Mouse (Mus musculus) forebrain, embryonic 13.5 days (tissue): ENCODE measurements at regions not wholly inside any gene's neighbourhood (a gene's known extent, or its start where the extent isn't known, plus 50 kb on each side); places are given as distances from the start of the nearest gene placed in this dataset.
"Not testable (repeated sequence)": the region's sequence is repeated elsewhere in the genome, so short reads cannot be mapped to it uniquely, and the experiment has no call there.

Experiments
- ATAC-seq: fragments of 200-750 bp; cut with Nextera tagmentation; 2 replicates; pipeline ENCODE4 v1.8.0; 2017
- H3K27ac ChIP-seq: fragments of 300-500 bp; sonication (generic); 2 replicates; pipeline ENCODE4 v1.5.1; 2015; ENCODE audit warnings: inconsistent platforms, mild to moderate bottlenecking, moderate library complexity
- H3K27me3 ChIP-seq: fragments of 300-500 bp; sonication (generic); 2 replicates; pipeline ENCODE4 v1.6.1; 2015; ENCODE audit warnings: mild to moderate bottlenecking, inconsistent platforms
- H3K36me3 ChIP-seq: fragments of 300-500 bp; sonication (generic); 2 replicates; pipeline ENCODE4 v1.6.1; 2015; ENCODE audit warnings: mild to moderate bottlenecking, inconsistent platforms; ENCODE audit not compliant: poor library complexity, severe bottlenecking
- H3K4me1 ChIP-seq: fragments of 300-500 bp; sonication (generic); 2 replicates; pipeline ENCODE4 v1.6.1; 2015; ENCODE audit warnings: inconsistent platforms
- H3K4me2 ChIP-seq: fragments of 300-500 bp; sonication (generic); 2 replicates; pipeline ENCODE4 v1.6.1; 2015; ENCODE audit warnings: inconsistent platforms, mild to moderate bottlenecking, moderate library complexity
- H3K4me3 ChIP-seq: fragments of 300-500 bp; sonication (generic); 2 replicates; pipeline ENCODE4 v1.5.1; 2015; ENCODE audit warnings: mild to moderate bottlenecking, inconsistent platforms
- H3K9ac ChIP-seq: fragments of 300-500 bp; sonication (generic); 2 replicates; pipeline ENCODE4 v1.6.1; 2015; ENCODE audit warnings: mild to moderate bottlenecking, inconsistent platforms
- H3K9me3 ChIP-seq: fragments of 300-500 bp; sonication (generic); replicated peaks from 2 replicates; pipeline ENCODE4 v1.6.1; 2016; ENCODE audit warnings: inconsistent platforms
- WGBS: fragments of 180-500 bp; shearing (Covaris S2); methylation state at CpG from one replicate; pipeline ENCODE4 v1.1.7; 2015; 5-methylcytosine and 5-hydroxymethylcytosine counted together

- Histone ChIP-seq H3K4me1 (peaks cover 9% of the 10 kb centered on the region; the same call in 1 of the 2 replicates), H3K27ac (no peak overlapping the region), H3K4me2 (no peak overlapping the region), H3K9ac (no peak overlapping the region), H3K9me3 (no peaks in the 10 kb centered on the region), H3K4me3 (no peak overlapping the region), H3K27me3 (no peaks in the 10 kb centered on the region), H3K36me3 (no peaks in the 10 kb centered on the region)
- no peak for ATAC-seq
- WGBS: 85% methylated on average over 9 of the region's 9 CpGs
These were observed 119.6 kb downstream of the Enc1 start for GRCm38 (mm10) chr13:97360551-97360950.

- H3K36me3 ChIP-seq: no peaks in the 10 kb centered on the region
- ATAC-seq: no peak
- no peak overlapping the region for H3K4me3 ChIP-seq
- WGBS: 88% methylated on average over 8 of the region's 8 CpGs
- H3K27me3 ChIP-seq: no peaks in the 10 kb centered on the region
- no peak overlapping the region for H3K4me2 ChIP-seq
- H3K4me1 ChIP-seq: 0 out of 2 replicates have a peak, but pooled peaks cover 3% of the 10 kb centered on the region
- H3K9ac ChIP-seq: no peak overlapping the region
- no peaks in the 10 kb centered on the region for H3K9me3 ChIP-seq
- no peak overlapping the region for H3K27ac ChIP-seq
These were observed 117.9 kb downstream of the Enc1 start for GRCm38 (mm10) chr13:97358781-97359305.

- no peak overlapping the region for H3K4me3 ChIP-seq
- WGBS: 82% methylated on average over 6 of the region's 6 CpGs
- no peak overlapping the region for H3K27ac ChIP-seq
- no peaks in the 10 kb centered on the region for H3K9me3 ChIP-seq
- no peak for ATAC-seq
- H3K4me1 ChIP-seq: 0 out of 2 replicates have a peak, but pooled peaks cover 3% of the 10 kb centered on the region
- no peaks in the 10 kb centered on the region for H3K36me3 ChIP-seq
- no peaks in the 10 kb centered on the region for H3K27me3 ChIP-seq
- H3K4me2 ChIP-seq: no peak overlapping the region
- H3K9ac ChIP-seq: no peak overlapping the region
These were observed 117.4 kb downstream of the Enc1 start for GRCm38 (mm10) chr13:97358261-97358660.

GRCm38 (mm10) chr13:97356923-97357807 is 116.3 kb downstream of the Enc1 start:
- H3K4me3 ChIP-seq: no peak overlapping the region
- no peaks in the 10 kb centered on the region for H3K27me3 ChIP-seq
- no peaks in the 10 kb centered on the region for H3K36me3 ChIP-seq
- H3K4me1 ChIP-seq: 0 out of 2 replicates have a peak, but pooled peaks cover 3% of the 10 kb centered on the region
- H3K4me2 ChIP-seq: no peak overlapping the region
- H3K27ac ChIP-seq: no peak overlapping the region
- no peak for ATAC-seq
- H3K9me3 ChIP-seq: no peaks in the 10 kb centered on the region
- H3K9ac ChIP-seq: no peak overlapping the region
- WGBS: 72% methylated on average over 13 of the region's 13 CpGs

GRCm38 (mm10) chr13:97355411-97355810 is 114.5 kb downstream of the Enc1 start:
- H3K9ac ChIP-seq, H3K27ac ChIP-seq, H3K36me3 ChIP-seq, ATAC-seq, H3K4me1 ChIP-seq, H3K27me3 ChIP-seq, H3K9me3 ChIP-seq, H3K4me3 ChIP-seq, H3K4me2 ChIP-seq: not testable (repeated sequence)
- 95% methylated on average over 6 of the region's 6 CpGs for WGBS

- 89% methylated on average over 7 of the region's 7 CpGs for WGBS
- no peak overlapping the region for H3K27ac ChIP-seq
- no peak for ATAC-seq
- H3K9ac ChIP-seq: no peak overlapping the region
- no peaks in the 10 kb centered on the region for H3K4me1 ChIP-seq
- H3K4me2 ChIP-seq: no peak overlapping the region
- H3K4me3 ChIP-seq: no peak overlapping the region
- H3K9me3 ChIP-seq: no peaks in the 10 kb centered on the region
- H3K27me3 ChIP-seq: no peaks in the 10 kb centered on the region
- H3K36me3 ChIP-seq: no peaks in the 10 kb centered on the region
These were observed 106.8 kb downstream of the Enc1 start for GRCm38 (mm10) chr13:97347696-97348095.

- Histone ChIP-seq H3K9me3 (no peaks in the 10 kb centered on the region), H3K27ac (no peak overlapping the region), H3K27me3 (no peaks in the 10 kb centered on the region), H3K4me2 (no peak overlapping the region), H3K36me3 (no peaks in the 10 kb centered on the region), H3K4me3 (no peak overlapping the region), H3K9ac (no peak overlapping the region), H3K4me1 (peaks cover 22% of the 10 kb centered on the region)
- no peak for ATAC-seq
- WGBS: 78% methylated on average over 7 of the region's 7 CpGs
These were observed 100.4 kb downstream of the Enc1 start for GRCm38 (mm10) chr13:97341218-97341889.

GRCm38 (mm10) chr13:97337954-97338353 is 97.0 kb downstream of the Enc1 start:
- ATAC-seq: peak; percentile 50
- peaks cover 31% of the 10 kb centered on the region for H3K4me1 ChIP-seq
- H3K27me3 ChIP-seq: no peaks in the 10 kb centered on the region
- H3K9me3 ChIP-seq: no peaks in the 10 kb centered on the region
- no peak overlapping the region for H3K4me3 ChIP-seq
- no peaks in the 10 kb centered on the region for H3K36me3 ChIP-seq
- no peak overlapping the region for H3K4me2 ChIP-seq
- 2% methylated on average over 3 of the region's 3 CpGs for WGBS
- H3K9ac ChIP-seq: 0 out of 2 replicates have a peak overlapping the region, but pooled peaks have one; percentile 5
- peak overlapping the region; percentile 45 for H3K27ac ChIP-seq

GRCm38 (mm10) chr13:97337296-97337731 is 96.4 kb downstream of the Enc1 start:
- no peaks in the 10 kb centered on the region for H3K27me3 ChIP-seq
- ATAC-seq: peak; percentile 63; the same call in 1 of the 2 replicates
- no peak overlapping the region for H3K9ac ChIP-seq
- no peaks in the 10 kb centered on the region for H3K36me3 ChIP-seq
- H3K4me3 ChIP-seq: no peak overlapping the region
- no peak overlapping the region for H3K4me2 ChIP-seq
- no peaks in the 10 kb centered on the region for H3K9me3 ChIP-seq
- H3K4me1 ChIP-seq: peaks cover 31% of the 10 kb centered on the region
- peak overlapping the region; percentile 37; the same call in 1 of the 2 replicates for H3K27ac ChIP-seq
- 59% methylated on average over 10 of the region's 10 CpGs for WGBS

GRCm38 (mm10) chr13:97333801-97334534 is 93.1 kb downstream of the Enc1 start:
- H3K4me1 ChIP-seq: peaks cover 27% of the 10 kb centered on the region
- H3K4me2 ChIP-seq: no peak overlapping the region
- ATAC-seq: no peak
- 9% methylated on average over 10 of the region's 10 CpGs for WGBS
- H3K9me3 ChIP-seq: no peaks in the 10 kb centered on the region
- H3K27me3 ChIP-seq: no peaks in the 10 kb centered on the region
- no peaks in the 10 kb centered on the region for H3K36me3 ChIP-seq
- H3K9ac ChIP-seq: no peak overlapping the region
- H3K27ac ChIP-seq: no peak overlapping the region
- H3K4me3 ChIP-seq: no peak overlapping the region

- no peak for ATAC-seq
- Histone ChIP-seq H3K36me3 (no peaks in the 10 kb centered on the region), H3K4me3 (no peak overlapping the region), H3K27ac (no peak overlapping the region), H3K4me2 (no peak overlapping the region), H3K9me3 (no peaks in the 10 kb centered on the region), H3K9ac (no peak overlapping the region), H3K4me1 (peaks cover 9% of the 10 kb centered on the region; the same call in 1 of the 2 replicates), H3K27me3 (no peaks in the 10 kb centered on the region)
- 93% methylated on average over 14 of the region's 14 CpGs for WGBS
These were observed 90.2 kb downstream of the Enc1 start for GRCm38 (mm10) chr13:97331072-97331471.
